Mouse (Mus musculus) midbrain, embryonic 12.5 days (tissue): ENCODE results near the gene Ttc32. TPM values are rescaled to one million over a fixed set of nuclear protein-coding genes. Genes with fewer than 3 reads are reported as not detected.

Source experiments
- ATAC-seq: fragments of 200-750 bp; cut with Nextera tagmentation; 2 replicates; pipeline ENCODE4 v1.8.0; 2017; ENCODE audit warnings: low read depth, moderate TSS enrichment, moderate library complexity; ENCODE audit not compliant: low FRiP score
- H3K27ac ChIP-seq: fragments of 300-500 bp; sonication (generic); replicated peaks from 2 replicates; pipeline ENCODE4 v1.5.1; 2016; ENCODE audit warnings: mild to moderate bottlenecking
- H3K27me3 ChIP-seq: fragments of 300-500 bp; sonication (generic); 2 replicates; pipeline ENCODE4 v1.6.1; 2016; ENCODE audit warnings: mild to moderate bottlenecking
- H3K36me3 ChIP-seq: fragments of 300-500 bp; sonication (generic); 2 replicates; pipeline ENCODE4 v1.6.1; 2016
- H3K4me1 ChIP-seq: fragments of 300-500 bp; sonication (generic); 2 replicates; pipeline ENCODE4 v1.6.1; 2016
- H3K4me2 ChIP-seq: fragments of 300-500 bp; sonication (generic); replicated peaks from 2 replicates; pipeline ENCODE4 v1.6.1; 2016; ENCODE audit warnings: mild to moderate bottlenecking, moderate library complexity
- H3K4me3 ChIP-seq: fragments of 300-500 bp; sonication (generic); 2 replicates; pipeline ENCODE4 v1.5.1; 2016; ENCODE audit warnings: mild to moderate bottlenecking
- H3K9ac ChIP-seq: fragments of 300-500 bp; sonication (generic); replicated peaks from 2 replicates; pipeline ENCODE4 v1.6.1; 2016; ENCODE audit warnings: mild to moderate bottlenecking, moderate library complexity
- H3K9me3 ChIP-seq: fragments of 300-500 bp; sonication (generic); 2 replicates; pipeline ENCODE4 v1.6.1; 2016; ENCODE audit warnings: mild to moderate bottlenecking
- WGBS: fragments of 180-500 bp; shearing (Covaris S2); methylation state at CpG from one replicate; pipeline ENCODE4 v1.1.7; 2016; 5-methylcytosine and 5-hydroxymethylcytosine counted together
- polyA plus RNA-seq: library from polyadenylated mRNA; unstranded; fragments of >200 nt; fragmentation: Nextera tagmentation; extraction: Ambion mirVana; gene quantifications from 2 replicates; pipeline ENCODE4 v1.2.1, GENCODE M21; 2016

The Ttc32 gene
- 18.8 and 23.1 TPM in 2 replicates for polyA plus RNA-seq

DNA sequence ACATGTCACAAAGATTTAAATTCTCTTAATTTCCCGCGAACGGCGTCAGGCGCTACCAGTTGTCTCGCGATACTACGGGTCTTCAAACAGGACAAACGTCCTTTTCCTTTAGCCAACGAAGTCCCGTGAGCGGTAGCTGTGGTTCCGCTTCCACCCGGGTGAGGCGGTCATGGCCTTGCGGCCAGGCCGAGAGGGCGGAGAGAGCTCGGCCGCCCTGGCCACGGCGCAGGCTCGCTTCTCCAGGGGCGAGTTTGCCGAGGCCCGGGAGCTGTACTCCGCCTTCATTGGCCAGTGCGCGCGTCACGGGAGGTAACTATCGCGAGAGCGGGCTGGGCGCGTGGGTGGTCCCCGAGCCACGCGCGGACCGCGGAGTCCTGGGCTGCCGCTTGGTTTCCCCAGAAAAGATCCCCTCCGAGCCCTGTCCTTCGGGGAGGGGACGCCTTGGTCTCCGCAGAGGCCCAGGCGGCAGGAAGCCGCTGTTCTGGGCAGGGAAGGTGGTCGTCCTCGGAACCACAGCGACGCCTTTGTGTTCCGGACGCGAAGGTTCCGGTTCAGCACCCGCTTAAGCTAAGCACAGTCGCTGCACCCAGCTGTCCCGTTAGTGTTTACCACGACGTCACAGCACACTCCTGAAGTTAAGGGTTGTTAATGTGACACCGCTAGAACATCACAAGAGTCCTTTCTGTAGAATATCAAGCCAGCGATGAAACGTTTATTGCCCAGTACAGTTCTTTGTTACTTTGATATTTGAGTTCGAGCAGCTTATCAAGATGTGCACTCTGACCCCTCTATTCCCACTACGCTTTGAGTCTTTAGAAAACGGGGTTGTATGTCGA is at the start of gene Ttc32:
Gene Ttc32 (plus strand): TSS at position 110 of the 836 bp plus-strand sequence.
- ATAC-seq: peak; percentile 96
- H3K36me3 ChIP-seq: peaks cover 12% of the 10 kb centered on the region
- H3K4me3 ChIP-seq: peak within 1 kb of the TSS; percentile 71
- no peaks in the 10 kb centered on the region for H3K27me3 ChIP-seq
- peaks cover 7% of the 10 kb centered on the region for H3K4me1 ChIP-seq
- H3K9me3 ChIP-seq: no peaks in the 10 kb centered on the region
- peak within 1 kb of the TSS; percentile 99 for H3K27ac ChIP-seq
- peak within 1 kb of the TSS; percentile 81 for H3K9ac ChIP-seq
- H3K4me2 ChIP-seq: peak within 1 kb of the TSS; percentile 69
- under 1% methylated on average over 65 of the region's 69 CpGs for WGBS

DNA sequence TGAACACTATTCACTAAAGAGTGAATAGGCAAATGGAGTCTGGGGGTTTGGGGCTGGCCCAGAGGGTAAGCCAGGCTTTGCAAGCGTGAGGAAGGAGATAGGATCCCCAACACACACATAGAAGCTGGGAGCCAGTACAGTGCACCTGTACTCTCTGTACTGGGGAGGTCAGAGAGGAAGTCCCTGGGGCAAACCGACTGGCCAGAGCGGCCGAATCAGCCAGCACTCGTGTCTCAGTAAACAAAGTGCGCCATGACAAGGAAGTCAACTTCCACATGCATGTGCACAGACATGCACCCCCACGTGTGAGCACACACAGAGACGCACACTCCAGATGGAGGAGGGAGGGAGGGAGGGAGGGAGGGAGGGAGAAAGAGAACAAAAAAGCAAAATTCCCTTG is 36.6 kb upstream of the Ttc32 start:
- no peak overlapping the region for H3K4me3 ChIP-seq
- no peak overlapping the region for H3K27ac ChIP-seq
- peaks cover 18% of the 10 kb centered on the region; the same call in 1 of the 2 replicates for H3K36me3 ChIP-seq
- no peaks in the 10 kb centered on the region for H3K9me3 ChIP-seq
- no peaks in the 10 kb centered on the region for H3K4me1 ChIP-seq
- no peak for ATAC-seq
- H3K9ac ChIP-seq: no peak overlapping the region
- 80% methylated on average over 8 of the region's 8 CpGs for WGBS
- H3K4me2 ChIP-seq: no peak overlapping the region
- H3K27me3 ChIP-seq: no peaks in the 10 kb centered on the region

DNA sequence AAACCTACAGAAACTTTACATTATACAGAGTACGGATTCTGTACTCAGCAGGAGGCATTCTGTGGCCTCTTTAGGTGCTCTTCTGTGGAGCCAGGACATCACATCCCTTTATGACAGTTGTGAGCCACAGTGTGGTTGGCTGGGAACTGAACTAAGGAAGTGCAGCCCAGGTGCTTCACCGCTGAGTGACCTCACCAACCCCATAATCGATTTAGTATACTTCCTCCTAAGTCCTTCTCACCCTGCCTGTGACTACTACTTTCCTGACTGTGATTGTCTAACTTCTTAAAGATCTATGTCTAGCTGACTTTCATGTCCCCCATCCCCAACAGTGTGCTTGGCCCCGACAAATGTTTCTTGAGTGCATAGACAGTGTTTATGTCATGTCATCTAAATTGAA is 31.5 kb upstream of the Ttc32 start:
- 95% methylated on average over 4 of the region's 4 CpGs for WGBS
- H3K27me3 ChIP-seq: no peaks in the 10 kb centered on the region
- no peaks in the 10 kb centered on the region for H3K9me3 ChIP-seq
- H3K9ac ChIP-seq: no peak overlapping the region
- no peak overlapping the region for H3K27ac ChIP-seq
- peaks cover 11% of the 10 kb centered on the region; the same call in 1 of the 2 replicates for H3K36me3 ChIP-seq
- H3K4me2 ChIP-seq: no peak overlapping the region
- H3K4me1 ChIP-seq: no peaks in the 10 kb centered on the region
- H3K4me3 ChIP-seq: no peak overlapping the region
- no peak for ATAC-seq

DNA sequence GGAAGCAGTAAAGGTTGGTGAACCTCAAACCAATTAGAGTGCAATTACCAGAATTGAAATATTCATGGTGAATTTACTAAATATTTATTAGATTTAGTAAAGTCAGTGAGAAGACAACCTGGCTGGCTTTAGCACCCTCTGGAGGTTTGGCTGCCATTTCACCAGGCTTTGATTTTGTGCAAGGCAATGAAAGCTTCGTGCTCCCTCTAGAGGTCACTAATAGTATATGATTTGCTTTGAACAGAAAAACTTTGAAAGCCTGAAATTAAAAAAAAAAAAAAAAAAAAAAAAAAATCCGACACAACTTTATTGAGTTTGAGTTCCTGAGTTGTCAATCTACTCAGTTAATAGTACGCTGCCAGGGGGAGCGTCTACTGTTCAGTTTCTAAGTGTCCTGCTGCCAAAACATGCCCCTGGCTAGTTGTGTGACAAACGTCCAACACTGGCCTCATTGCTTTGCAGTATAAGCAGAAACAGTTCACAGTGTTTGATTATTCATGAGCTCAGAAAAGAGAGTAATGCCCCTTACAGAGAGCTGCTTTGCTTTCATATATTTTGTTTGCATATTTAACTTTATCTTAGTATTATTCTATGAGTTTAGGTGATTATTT is 27.7 kb upstream of the Ttc32 start:
- no peaks in the 10 kb centered on the region for H3K27me3 ChIP-seq
- peaks cover 20% of the 10 kb centered on the region for H3K36me3 ChIP-seq
- H3K4me2 ChIP-seq: no peak overlapping the region
- 16% methylated on average over 5 of the region's 5 CpGs for WGBS
- 0 out of 2 replicates have a peak, but pooled peaks have one; percentile 19 for ATAC-seq
- H3K4me1 ChIP-seq: no peaks in the 10 kb centered on the region
- no peak overlapping the region for H3K9ac ChIP-seq
- no peak overlapping the region for H3K27ac ChIP-seq
- H3K9me3 ChIP-seq: no peaks in the 10 kb centered on the region
- H3K4me3 ChIP-seq: no peak overlapping the region

DNA sequence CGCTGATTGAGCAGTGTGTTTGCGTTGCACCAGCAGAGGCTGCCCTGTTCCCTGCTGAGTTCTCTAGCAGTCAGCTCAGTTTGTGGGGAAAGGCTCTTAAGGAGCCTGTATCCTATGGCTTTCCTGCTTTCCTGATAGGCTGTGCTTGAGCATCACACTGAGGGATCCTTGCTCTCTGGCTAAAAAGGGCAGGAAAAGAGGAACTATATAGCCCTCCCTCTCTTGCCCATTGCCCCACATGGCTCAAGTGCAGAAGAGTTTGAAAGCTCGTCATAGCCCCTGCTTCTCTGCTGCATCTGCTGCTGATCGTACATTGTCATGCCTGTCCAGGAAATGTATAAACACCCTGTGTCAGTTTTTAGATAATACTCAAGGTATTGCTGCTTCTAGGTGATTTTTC is 22.7 kb upstream of the Ttc32 start:
- WGBS: 67% methylated on average over 4 of the region's 4 CpGs
- ATAC-seq: no peak
- Histone ChIP-seq H3K36me3 (peaks cover 11% of the 10 kb centered on the region), H3K4me2 (no peak overlapping the region), H3K4me3 (no peak overlapping the region), H3K9me3 (no peaks in the 10 kb centered on the region), H3K9ac (no peak overlapping the region), H3K27ac (no peak overlapping the region), H3K27me3 (no peaks in the 10 kb centered on the region), H3K4me1 (no peaks in the 10 kb centered on the region)

DNA sequence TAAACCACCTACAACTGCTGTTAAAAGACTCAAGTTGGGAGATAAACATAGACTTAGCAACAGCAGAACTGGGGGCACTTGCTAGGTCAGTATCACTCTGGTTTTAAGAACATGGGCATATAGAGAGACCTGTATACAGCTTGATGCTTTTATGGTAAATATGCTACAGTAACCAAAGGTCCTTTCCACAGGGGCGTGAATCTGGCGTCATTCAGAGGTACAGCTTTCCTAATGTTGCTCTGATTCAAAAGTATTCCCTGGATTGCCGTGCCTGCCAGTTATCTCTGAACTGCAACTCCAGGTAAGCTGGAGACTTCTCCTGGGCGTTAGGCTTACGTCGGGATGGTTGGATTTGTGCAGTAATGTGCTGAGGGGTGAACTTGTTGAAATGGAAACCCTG is 22.0 kb upstream of the Ttc32 start:
- H3K9me3 ChIP-seq: no peaks in the 10 kb centered on the region
- no peak for ATAC-seq
- WGBS: 93% methylated on average over 6 of the region's 6 CpGs

DNA sequence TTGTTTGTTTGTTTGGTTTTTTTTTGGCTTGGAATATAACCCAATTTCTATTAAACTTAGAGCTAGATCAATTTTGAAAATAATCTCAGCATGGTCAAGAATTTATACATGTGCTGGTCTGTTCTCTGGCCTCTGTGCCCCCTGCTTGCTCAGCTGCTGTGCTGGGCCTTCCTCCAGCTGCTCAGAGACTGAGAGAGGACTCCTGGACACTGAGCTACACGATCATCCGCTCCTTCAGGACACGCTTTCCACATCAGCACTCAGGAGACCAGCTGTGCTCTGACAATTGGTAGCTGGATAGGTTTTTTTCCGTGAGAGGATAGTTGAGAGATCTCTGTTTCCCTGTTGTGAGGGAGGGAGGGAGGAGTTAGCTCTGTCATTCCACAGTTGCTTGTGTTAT is 19.5 kb upstream of the Ttc32 start:
- ATAC-seq: no peak
- no peaks in the 10 kb centered on the region for H3K27me3 ChIP-seq
- H3K4me2 ChIP-seq: no peak overlapping the region
- H3K27ac ChIP-seq: no peak overlapping the region
- 71% methylated on average over 4 of the region's 4 CpGs for WGBS
- no peak overlapping the region for H3K4me3 ChIP-seq
- peaks cover 13% of the 10 kb centered on the region; the same call in 1 of the 2 replicates for H3K36me3 ChIP-seq
- H3K9me3 ChIP-seq: no peaks in the 10 kb centered on the region
- H3K9ac ChIP-seq: no peak overlapping the region
- H3K4me1 ChIP-seq: no peaks in the 10 kb centered on the region

More for the DNA sequence above, 22.0 kb upstream of the Ttc32 start:
- Histone ChIP-seq H3K4me3 (no peak overlapping the region), H3K4me2 (no peak overlapping the region), H3K9ac (no peak overlapping the region), H3K27ac (no peak overlapping the region), H3K4me1 (no peaks in the 10 kb centered on the region), H3K27me3 (no peaks in the 10 kb centered on the region), H3K36me3 (peaks cover 13% of the 10 kb centered on the region)

DNA sequence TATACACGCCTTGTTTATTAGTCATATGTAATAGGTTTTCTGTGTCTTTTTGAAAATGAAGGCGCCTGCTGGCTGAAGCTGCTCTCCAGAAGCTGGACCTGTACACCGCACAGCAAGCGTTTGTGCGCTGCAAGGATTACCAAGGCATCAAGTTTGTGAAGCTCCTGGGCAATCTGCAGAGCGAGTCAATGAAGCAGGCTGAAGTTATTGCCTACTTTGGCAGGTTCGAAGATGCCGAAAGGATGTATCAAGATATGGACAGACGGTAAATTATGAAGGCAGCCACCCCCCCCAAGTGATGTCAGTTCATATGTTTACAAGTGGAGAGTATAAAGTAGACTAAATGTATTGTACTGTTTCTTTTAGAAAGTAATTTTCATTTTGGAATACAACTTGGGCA is 13.4 kb upstream of the Ttc32 start:
- no peaks in the 10 kb centered on the region for H3K27me3 ChIP-seq
- no peak overlapping the region for H3K27ac ChIP-seq
- ATAC-seq: no peak
- 94% methylated on average over 9 of the region's 9 CpGs for WGBS
- H3K4me1 ChIP-seq: no peaks in the 10 kb centered on the region
- H3K9me3 ChIP-seq: no peaks in the 10 kb centered on the region
- no peak overlapping the region for H3K9ac ChIP-seq
- H3K4me2 ChIP-seq: no peak overlapping the region
- peaks cover 24% of the 10 kb centered on the region for H3K36me3 ChIP-seq
- H3K4me3 ChIP-seq: no peak overlapping the region

DNA sequence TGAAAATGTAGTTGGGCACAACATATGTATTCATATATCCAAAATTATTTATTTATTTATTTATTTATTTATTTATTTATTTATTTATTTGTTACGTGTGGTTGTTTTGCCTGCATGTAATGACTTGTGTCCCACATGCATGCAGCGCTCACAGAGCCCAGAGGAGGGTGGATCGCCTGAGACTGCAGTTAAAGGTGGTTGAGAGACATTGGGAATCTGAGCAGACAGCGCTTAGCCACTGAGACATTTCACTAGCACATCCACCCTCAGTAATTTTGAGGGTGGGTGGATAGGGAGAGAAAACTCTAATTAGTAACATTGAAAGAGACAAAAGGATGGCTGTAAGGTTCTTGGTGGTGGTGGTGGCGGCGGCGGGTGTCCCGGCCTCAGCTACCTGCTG is 9.4 kb upstream of the Ttc32 start:
- Histone ChIP-seq H3K4me3 (no peak overlapping the region), H3K36me3 (peaks cover 20% of the 10 kb centered on the region), H3K9ac (no peak overlapping the region), H3K9me3 (no peaks in the 10 kb centered on the region), H3K27me3 (no peaks in the 10 kb centered on the region), H3K4me2 (no peak overlapping the region), H3K27ac (no peak overlapping the region), H3K4me1 (no peaks in the 10 kb centered on the region)
- WGBS: 95% methylated on average over 8 of the region's 8 CpGs
- ATAC-seq: no peak

DNA sequence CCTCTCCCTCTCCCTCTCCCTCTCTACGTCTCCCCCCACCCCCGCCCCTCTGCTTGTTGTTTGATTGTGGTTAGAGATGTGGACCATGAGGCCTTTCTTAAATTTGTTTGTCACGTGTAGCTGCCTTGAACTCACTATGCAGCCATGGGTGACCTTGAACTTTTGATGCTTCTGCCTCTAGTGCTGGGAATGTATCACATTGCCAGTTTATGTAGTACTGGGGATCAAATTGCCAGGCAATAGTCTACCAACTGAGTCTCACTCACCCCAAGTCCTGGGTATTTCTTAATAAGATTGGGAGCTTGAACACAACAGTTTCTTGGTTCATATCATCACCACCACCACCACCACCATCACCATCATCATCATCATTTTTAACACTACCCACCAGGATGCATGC is 8.8 kb upstream of the Ttc32 start:
- 82% methylated on average over 3 of the region's 3 CpGs for WGBS

DNA sequence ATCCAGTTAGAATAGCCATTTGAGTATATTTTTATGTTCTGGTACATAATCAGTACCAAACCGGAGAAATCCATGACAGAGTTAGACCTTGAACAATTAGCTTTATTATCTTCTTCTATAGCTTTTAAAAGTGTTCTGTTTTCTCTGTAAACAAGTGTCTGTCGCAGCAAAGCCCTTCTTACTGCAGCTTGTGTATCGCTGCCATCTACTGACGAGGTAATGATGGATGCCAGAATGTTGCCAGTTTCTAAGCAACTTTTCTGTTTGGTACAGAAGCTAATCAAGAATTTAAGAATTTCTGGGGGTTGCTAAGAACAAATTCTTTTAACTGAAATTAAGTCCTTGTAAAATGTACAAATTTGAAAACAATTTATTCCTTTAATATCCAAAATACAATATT is 6.8 kb upstream of the Ttc32 start:
- peaks cover 23% of the 10 kb centered on the region for H3K36me3 ChIP-seq
- no peaks in the 10 kb centered on the region for H3K4me1 ChIP-seq
- WGBS: 70% methylated on average over 4 of the region's 4 CpGs
- H3K27ac ChIP-seq: no peak overlapping the region
- H3K4me2 ChIP-seq: no peak overlapping the region
- no peak for ATAC-seq
- no peak overlapping the region for H3K9ac ChIP-seq
- H3K27me3 ChIP-seq: no peaks in the 10 kb centered on the region
- no peaks in the 10 kb centered on the region for H3K9me3 ChIP-seq
- no peak overlapping the region for H3K4me3 ChIP-seq

More for the DNA sequence above, 8.8 kb upstream of the Ttc32 start:
- no peak overlapping the region for H3K27ac ChIP-seq
- H3K9me3 ChIP-seq: no peaks in the 10 kb centered on the region
- no peaks in the 10 kb centered on the region for H3K4me1 ChIP-seq
- H3K27me3 ChIP-seq: no peaks in the 10 kb centered on the region
- no peak overlapping the region for H3K4me2 ChIP-seq
- H3K4me3 ChIP-seq: no peak overlapping the region
- H3K9ac ChIP-seq: no peak overlapping the region
- H3K36me3 ChIP-seq: peaks cover 20% of the 10 kb centered on the region
- ATAC-seq: no peak

DNA sequence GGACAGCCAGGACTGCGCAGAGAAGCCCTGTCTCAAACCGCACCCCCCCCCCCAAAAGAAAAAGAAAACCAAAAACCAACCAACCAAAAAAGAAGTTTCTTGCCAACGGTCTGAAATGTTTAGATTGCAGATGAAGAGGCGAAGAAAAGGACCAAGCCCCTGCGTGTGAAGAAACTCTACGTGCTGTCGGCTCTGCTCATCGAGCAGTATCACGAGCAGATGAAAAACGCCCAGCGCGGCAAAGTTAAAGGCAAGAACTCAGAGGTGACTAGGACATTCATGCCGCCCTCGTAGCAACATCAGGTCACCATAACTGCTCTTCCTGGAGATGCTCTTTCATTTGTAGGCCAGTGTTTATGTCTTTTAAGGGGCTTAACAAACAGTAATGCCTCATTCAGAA is 5.7 kb upstream of the Ttc32 start:
- Histone ChIP-seq H3K4me1 (no peaks in the 10 kb centered on the region), H3K4me2 (no peak overlapping the region), H3K9me3 (no peaks in the 10 kb centered on the region), H3K27me3 (no peaks in the 10 kb centered on the region), H3K9ac (no peak overlapping the region), H3K4me3 (no peak overlapping the region), H3K36me3 (peaks cover 20% of the 10 kb centered on the region), H3K27ac (no peak overlapping the region)
- no peak for ATAC-seq
- 93% methylated on average over 14 of the region's 14 CpGs for WGBS
